Mouse (Mus musculus) embryonic facial prominence, embryonic 15.5 days (tissue): Measurements from ENCODE around the gene Leng8. TPM values are rescaled to one million over a fixed set of nuclear protein-coding genes. Genes with fewer than 3 reads are reported as not detected.

Source experiments
- ATAC-seq: fragments of 200-750 bp; cut with Nextera tagmentation; 2 replicates; pipeline ENCODE4 v1.8.0; 2017; ENCODE audit warnings: low read depth, moderate TSS enrichment; ENCODE audit not compliant: insufficient number of reproducible peaks, low FRiP score, low TSS enrichment
- H3K27ac ChIP-seq: fragments of 300-500 bp; sonication (generic); replicated peaks from 2 replicates; pipeline ENCODE4 v1.5.1; 2015; ENCODE audit warnings: mild to moderate bottlenecking, inconsistent platforms
- H3K27me3 ChIP-seq: fragments of 300-500 bp; sonication (generic); 2 replicates; pipeline ENCODE4 v1.6.1; 2015; ENCODE audit warnings: inconsistent platforms
- H3K36me3 ChIP-seq: fragments of 300-500 bp; sonication (generic); 2 replicates; pipeline ENCODE4 v1.6.1; 2015; ENCODE audit warnings: mild to moderate bottlenecking, inconsistent platforms
- H3K4me1 ChIP-seq: fragments of 300-500 bp; sonication (generic); 2 replicates; pipeline ENCODE4 v1.6.1; 2015; ENCODE audit warnings: inconsistent platforms
- H3K4me2 ChIP-seq: fragments of 300-500 bp; sonication (generic); replicated peaks from 2 replicates; pipeline ENCODE4 v1.6.1; 2015; ENCODE audit warnings: mild to moderate bottlenecking, inconsistent platforms
- H3K4me3 ChIP-seq: fragments of 300-500 bp; sonication (generic); replicated peaks from 2 replicates; pipeline ENCODE4 v1.5.1; 2015; ENCODE audit warnings: mild to moderate bottlenecking, inconsistent platforms
- H3K9ac ChIP-seq: fragments of 300-500 bp; sonication (generic); 2 replicates; pipeline ENCODE4 v1.6.1; 2015; ENCODE audit warnings: inconsistent platforms
- H3K9me3 ChIP-seq: fragments of 300-500 bp; sonication (generic); replicated peaks from 2 replicates; pipeline ENCODE4 v1.6.1; 2016; ENCODE audit warnings: inconsistent platforms
- WGBS: fragments of 180-500 bp; shearing (Covaris S2); methylation state at CpG from one replicate; pipeline ENCODE4 v1.1.7; 2015; 5-methylcytosine and 5-hydroxymethylcytosine counted together
- polyA plus RNA-seq: library from polyadenylated mRNA; unstranded; fragments of >200 nt; fragmentation: Nextera tagmentation; extraction: Ambion mirVana; gene quantifications from 2 replicates; pipeline ENCODE4 v1.2.1, GENCODE M21; 2015

The Leng8 gene
- polyA plus RNA-seq, 1 experiment from 2014 or later: 82.2 TPM

DNA sequence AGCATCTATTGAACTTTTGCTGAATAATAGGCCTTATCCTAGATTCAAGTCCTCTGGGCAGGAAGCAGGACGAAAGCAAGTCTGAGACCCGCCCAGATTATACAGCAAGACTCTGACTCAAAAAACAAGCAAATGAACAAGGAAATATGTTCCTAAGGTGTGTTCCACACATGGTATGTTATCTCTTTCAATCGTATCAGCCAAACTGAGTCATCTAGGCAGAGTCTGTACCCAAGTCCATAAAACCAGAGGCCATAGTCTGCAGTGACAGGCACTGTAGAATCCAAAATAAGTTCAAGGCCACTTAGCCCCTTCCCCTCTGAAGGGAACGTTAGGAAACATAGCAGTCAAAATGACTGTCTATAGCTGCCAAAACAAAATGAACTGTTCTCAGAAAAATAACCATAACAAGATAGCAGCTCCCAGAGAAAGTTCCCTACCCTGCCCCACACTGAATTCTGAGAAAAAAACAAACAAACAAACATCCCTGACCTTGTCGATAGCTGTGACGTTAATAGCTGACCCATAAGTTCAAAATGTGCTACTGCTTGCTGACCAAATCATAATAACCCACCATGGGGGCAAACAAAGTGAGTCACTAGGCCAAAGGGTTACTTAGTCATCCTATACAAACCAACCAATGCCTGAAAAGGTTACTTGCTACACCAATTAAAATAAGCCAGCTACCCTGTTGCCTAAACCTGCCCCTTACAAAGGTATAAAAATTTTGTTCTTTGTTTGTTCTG, 33.5 kb downstream of the Leng8 start:
- Histone ChIP-seq H3K36me3 (no peaks in the 10 kb centered on the region), H3K27me3 (no peaks in the 10 kb centered on the region), H3K9me3 (no peaks in the 10 kb centered on the region), H3K4me2 (no peak overlapping the region), H3K4me3 (no peak overlapping the region), H3K9ac (no peak overlapping the region), H3K27ac (no peak overlapping the region), H3K4me1 (peaks cover 2% of the 10 kb centered on the region)
- ATAC-seq: no peak
- WGBS: 73% methylated on average over 6 of the region's 6 CpGs

DNA sequence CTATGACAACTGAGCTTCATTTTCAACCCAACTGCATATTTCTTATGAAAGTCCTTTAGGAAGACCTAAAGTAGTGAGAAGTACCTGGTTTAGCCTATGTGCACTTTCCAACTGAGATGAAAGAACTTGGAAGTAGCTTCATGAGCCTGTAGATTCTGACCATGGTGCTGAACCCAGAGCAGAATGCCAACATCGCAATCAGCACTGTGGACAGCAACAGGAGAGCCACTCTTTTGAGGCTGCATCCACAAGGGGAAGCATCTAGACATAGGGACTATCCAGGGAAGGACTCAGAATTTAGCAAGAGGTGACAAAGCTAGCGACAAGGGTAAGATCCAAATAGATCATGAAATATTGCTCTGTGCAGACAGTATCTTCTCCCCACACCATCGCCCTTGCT, 41.6 kb downstream of the Leng8 start:
- Histone ChIP-seq H3K27me3 (no peaks in the 10 kb centered on the region), H3K36me3 (no peaks in the 10 kb centered on the region), H3K4me2 (no peak overlapping the region), H3K27ac (no peak overlapping the region), H3K4me1 (no peaks in the 10 kb centered on the region), H3K9me3 (no peaks in the 10 kb centered on the region), H3K9ac (no peak overlapping the region), H3K4me3 (no peak overlapping the region)
- no peak for ATAC-seq
- WGBS: 44% methylated on average over 3 of the region's 3 CpGs

Other genes starting within 250 kb of the Leng8 start
- gene Gm14548, start 238.9 kb upstream of the Leng8 start, polyA plus RNA-seq: 0.37 and 0.47 TPM in 2 replicates
- 0.27 and 0.28 TPM in 2 replicates for gene Lilra6, start 221.5 kb upstream of the Leng8 start, polyA plus RNA-seq
- gene Lair1, start 73.8 kb upstream of the Leng8 start, polyA plus RNA-seq: 0.95 and 1.0 TPM in 2 replicates
- 6.2 and 6.7 TPM in 2 replicates for gene Ttyh1, start 17.6 kb upstream of the Leng8 start, polyA plus RNA-seq
- 5.8 and 6.1 TPM in 2 replicates for gene Leng9, start 13.3 kb downstream of the Leng8 start, polyA plus RNA-seq
- 63.2 and 65.0 TPM in 2 replicates for gene Cdc42ep5, start 27.8 kb downstream of the Leng8 start, polyA plus RNA-seq
- 0.14 TPM in 1 of 2 replicates, not detected in the other for gene Lilra5, start 100.7 kb downstream of the Leng8 start, polyA plus RNA-seq
- not detected in 2 replicates for gene Ncr1, start 200.7 kb downstream of the Leng8 start, polyA plus RNA-seq